Mouse (Mus musculus): ENCODE data around the gene Gramd2. TPM values are rescaled to one million over a fixed set of nuclear protein-coding genes. Genes with fewer than 3 reads are reported as not detected.
"Not testable (repeated sequence)": the region's sequence is repeated elsewhere in the genome, so short reads cannot be mapped to it uniquely, and the experiment has no call there.

Gene Gramd2
- total RNA-seq, 2 experiments from 2014 or later = 0.42 to 0.45 TPM

GRCm38 (mm10) chr9:59723096-59723657 is 43.2 kb downstream of the Gramd2 start:
- peak; percentile 71 for DNase-seq

GRCm38 (mm10) chr9:59723791-59724442 is 44.0 kb downstream of the Gramd2 start:
- no peak for DNase-seq

GRCm38 (mm10) chr9:59725515-59725914 is 45.6 kb downstream of the Gramd2 start:
- no peak for DNase-seq

- DNase-seq = no peak
These were observed 47.8 kb downstream of the Gramd2 start for GRCm38 (mm10) chr9:59727569-59728286.

GRCm38 (mm10) chr9:59731136-59731535 is 51.2 kb downstream of the Gramd2 start:
- no peak for DNase-seq

GRCm38 (mm10) chr9:59733075-59733474 is 53.1 kb downstream of the Gramd2 start:
- DNase-seq = no peak

- no peak for DNase-seq
These were observed 55.5 kb downstream of the Gramd2 start for GRCm38 (mm10) chr9:59735394-59735793.

GRCm38 (mm10) chr9:59740593-59740992 is 60.6 kb downstream of the Gramd2 start:
- DNase-seq = no peak

GRCm38 (mm10) chr9:59743903-59744302 is 64.0 kb downstream of the Gramd2 start:
- DNase-seq = no peak

GRCm38 (mm10) chr9:59748387-59748786 is 68.4 kb downstream of the Gramd2 start:
- no peak for DNase-seq

- peak; percentile 23 for DNase-seq
These were observed 69.0 kb downstream of the Gramd2 start for GRCm38 (mm10) chr9:59748969-59749368.

- DNase-seq = no peak
These were observed 69.8 kb downstream of the Gramd2 start for GRCm38 (mm10) chr9:59749581-59750265.

GRCm38 (mm10) chr9:59750267-59751065 is 70.5 kb downstream of the Gramd2 start, which contains the start of the genes Senp8 and Myo9a:
Senp8 (minus strand) TSS chr9:59750710.
Myo9a (plus strand) TSS chr9:59750896.
- peak; percentile 100 for DNase-seq

GRCm38 (mm10) chr9:59751066-59751581 is 71.2 kb downstream of the Gramd2 start:
- peak; percentile 94 for DNase-seq

GRCm38 (mm10) chr9:59751966-59752365 is 72.0 kb downstream of the Gramd2 start:
- no peak for DNase-seq

GRCm38 (mm10) chr9:59755199-59755598 is 75.3 kb downstream of the Gramd2 start:
- DNase-seq = no peak

- not testable (repeated sequence) for DNase-seq
These were observed 77.1 kb downstream of the Gramd2 start for GRCm38 (mm10) chr9:59757016-59757415.

- DNase-seq = peak; percentile 4
These were observed 80.6 kb downstream of the Gramd2 start for GRCm38 (mm10) chr9:59760515-59760914.

- not testable (repeated sequence) for DNase-seq
These were observed 87.1 kb downstream of the Gramd2 start for GRCm38 (mm10) chr9:59766966-59767461.
